Mouse (Mus musculus): ENCODE results near the gene Coa7.

- TF ChIP-seq CTCF (IDR thresholded peaks at IDR 0.05; ENCODE audit: low read depth, low read length) (no peak), POLR2A (IDR thresholded peaks at IDR 0.05; ENCODE audit: extremely low read depth, insufficient read depth, low read length) (0 out of 2 replicates have a peak, but pooled peaks have one; percentile 26)
Measured at GRCm38 (mm10) chr4:108327730-108328484, at the start of gene Coa7.

Data from liver, adult 2 months (tissue).